Mouse (Mus musculus) testis, adult 2 months (tissue): ENCODE measurements around the gene Vcl. TPM values are rescaled to one million over a fixed set of nuclear protein-coding genes. Genes with fewer than 3 reads are reported as not detected.

Experiments
- H3K27ac ChIP-seq: fragments of 200-500 bp; 2 replicates; pipeline ENCODE4 v1.5.1; 2012; ENCODE audit warnings: low read depth, low read length; ENCODE audit not compliant: control insufficient read depth, insufficient read depth
- H3K27me3 ChIP-seq: fragments of 200-500 bp; 2 replicates; pipeline ENCODE4 v1.6.1; 2012; ENCODE audit warnings: mild to moderate bottlenecking, low read length, moderate library complexity; ENCODE audit not compliant: control insufficient read depth, insufficient read depth
- H3K36me3 ChIP-seq: fragments of 200-500 bp; 2 replicates; pipeline ENCODE4 v1.6.1; 2012; ENCODE audit warnings: mild to moderate bottlenecking, low read length; ENCODE audit not compliant: control insufficient read depth, insufficient read depth
- H3K4me1 ChIP-seq: fragments of 200-500 bp; 2 replicates; pipeline ENCODE4 v1.6.1; 2012; ENCODE audit warnings: low read length; ENCODE audit not compliant: control insufficient read depth, insufficient read depth
- H3K4me3 ChIP-seq: fragments of 200-500 bp; 2 replicates; pipeline ENCODE4 v1.5.1; 2012; ENCODE audit warnings: low read depth, mild to moderate bottlenecking, low read length, moderate library complexity, mixed read lengths; ENCODE audit not compliant: control insufficient read depth
- CTCF ChIP-seq: fragments of 200-500 bp; IDR thresholded peaks from 2 replicates; pipeline ENCODE4 v1.5.1; 2012; ENCODE audit warnings: low read depth, mild to moderate bottlenecking, inconsistent platforms, low read length, moderate library complexity; ENCODE audit not compliant: control insufficient read depth, insufficient read depth, insufficient replicate concordance
- POLR2A ChIP-seq: fragments of 200-500 bp; IDR thresholded peaks from 2 replicates; pipeline ENCODE4 v1.6.1; 2012; ENCODE audit warnings: low read depth, mild to moderate bottlenecking, inconsistent platforms, low read length, moderate library complexity; ENCODE audit not compliant: control insufficient read depth
- polyA plus RNA-seq: library from polyadenylated mRNA; depleted of rRNA; stranded (reverse); fragments of >200 nt; gene quantifications from 2 replicates; pipeline ENCODE4 v1.2.3, GENCODE M21; 2012; rRNA removed

The Vcl gene
- polyA plus RNA-seq, 1 experiment: 22.9 TPM

- no peaks in the 10 kb centered on the region for H3K36me3 ChIP-seq
- no peak for TF ChIP-seq POLR2A
- TF ChIP-seq CTCF: no peak
- peak overlapping the region; percentile 94 for H3K4me3 ChIP-seq
- H3K27me3 ChIP-seq: no peaks in the 10 kb centered on the region
- H3K4me1 ChIP-seq: peaks cover 10% of the 10 kb centered on the region
- H3K27ac ChIP-seq: peak overlapping the region; percentile 72
Observed at GRCm38 (mm10) chr14:21076501-21077194, 147.4 kb downstream of the Vcl start.

GRCm38 (mm10) chr14:21077939-21078338 is 148.7 kb downstream of the Vcl start:
- Histone ChIP-seq H3K36me3 (no peaks in the 10 kb centered on the region), H3K4me3 (no peak overlapping the region), H3K27me3 (no peaks in the 10 kb centered on the region), H3K4me1 (peaks cover 10% of the 10 kb centered on the region), H3K27ac (no peak overlapping the region)
- TF ChIP-seq CTCF: no peak
- no peak for TF ChIP-seq POLR2A

GRCm38 (mm10) chr14:21078511-21078910 is 149.3 kb downstream of the Vcl start:
- Histone ChIP-seq H3K4me1 (peaks cover 10% of the 10 kb centered on the region), H3K4me3 (no peak overlapping the region), H3K27ac (no peak overlapping the region), H3K27me3 (no peaks in the 10 kb centered on the region), H3K36me3 (no peaks in the 10 kb centered on the region)
- TF ChIP-seq POLR2A: no peak
- no peak for TF ChIP-seq CTCF

- no peak overlapping the region for H3K4me3 ChIP-seq
- H3K27ac ChIP-seq: no peak overlapping the region
- TF ChIP-seq POLR2A: no peak
- TF ChIP-seq CTCF: no peak
- no peaks in the 10 kb centered on the region for H3K4me1 ChIP-seq
- H3K27me3 ChIP-seq: no peaks in the 10 kb centered on the region
- H3K36me3 ChIP-seq: no peaks in the 10 kb centered on the region
Observed at GRCm38 (mm10) chr14:21082823-21083222, 153.6 kb downstream of the Vcl start.

Other genes starting within 250 kb of the Vcl start
- 2.1 and 2.3 TPM in 2 replicates for gene Fut11, start 234.4 kb upstream of the Vcl start, polyA plus RNA-seq
- 36.1 and 36.2 TPM in 2 replicates for gene Chchd1, start 226.4 kb upstream of the Vcl start, polyA plus RNA-seq
- 149 and 156 TPM in 2 replicates for gene Zswim8, start 221.8 kb upstream of the Vcl start, polyA plus RNA-seq
- gene Ndst2, start 194.8 kb upstream of the Vcl start, polyA plus RNA-seq: 33.2 and 39.0 TPM in 2 replicates
- gene Camk2g, start 135.3 kb upstream of the Vcl start, polyA plus RNA-seq: 16.4 and 18.6 TPM in 2 replicates
- 0.73 and 1.2 TPM in 2 replicates for gene Plau, start 92.7 kb upstream of the Vcl start, polyA plus RNA-seq
- gene Ap3m1, start 123.1 kb downstream of the Vcl start, polyA plus RNA-seq: 25.9 and 31.6 TPM in 2 replicates
- 22.4 and 23.4 TPM in 2 replicates for gene Adk, start 123.2 kb downstream of the Vcl start, polyA plus RNA-seq